Mouse (Mus musculus): Measurements from ENCODE around the gene 1700056E22Rik. TPM values are rescaled to one million over a fixed set of nuclear protein-coding genes. Genes with fewer than 3 reads are reported as not detected.

1700056E22Rik gene
- polyA plus RNA-seq, 1 experiment from 2014 or later: 1.8 TPM

DNA sequence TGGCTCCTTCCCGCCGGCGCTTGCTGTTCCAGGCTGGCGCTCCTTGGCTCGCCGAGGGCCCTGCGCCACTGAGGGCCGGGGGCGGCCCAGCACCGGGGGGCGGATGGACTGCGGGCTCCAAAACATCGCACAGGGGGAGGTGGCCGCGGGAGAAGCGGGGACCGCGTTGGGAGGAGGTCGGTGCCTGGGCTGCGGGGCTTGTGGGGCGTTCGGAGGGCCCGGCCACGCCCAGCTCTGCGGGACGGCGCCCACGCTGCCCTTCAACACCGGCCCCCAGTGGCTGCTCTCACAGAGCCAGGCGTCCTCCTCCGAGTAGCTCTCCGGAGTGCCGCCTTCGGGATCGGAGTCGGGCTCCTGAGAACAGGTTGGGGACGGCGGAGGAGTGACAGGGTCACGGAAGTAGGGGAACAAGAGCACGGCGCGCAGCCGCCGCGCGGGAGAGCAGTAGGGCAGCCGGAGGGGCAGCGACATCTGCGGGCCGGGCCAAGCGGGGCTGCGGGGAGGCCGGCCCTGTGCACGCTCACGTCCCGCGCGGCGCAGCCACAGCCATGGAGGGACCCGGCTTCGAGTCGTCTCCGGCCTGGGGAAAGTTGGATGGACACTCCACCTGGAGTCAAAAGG lies 601 bp downstream of the 1700056E22Rik start:
- H3K4me2 ChIP-seq (replicated peaks): peak overlapping the region; percentile 90
- H3K9me3 ChIP-seq: no peaks in the 10 kb centered on the region
- H3K4me1 ChIP-seq: peaks cover 20% of the 10 kb centered on the region
- under 1% methylated on average over 63 of the region's 63 CpGs for WGBS
- 0 out of 2 replicates have a peak, but pooled peaks cover 5% of the 10 kb centered on the region for H3K27me3 ChIP-seq
- H3K9ac ChIP-seq: peak overlapping the region; percentile 91
- H3K27ac ChIP-seq: peak overlapping the region; percentile 95
- peaks cover 13% of the 10 kb centered on the region for H3K36me3 ChIP-seq
- peak overlapping the region; percentile 71 for H3K4me3 ChIP-seq
- ATAC-seq (ENCODE audit: low FRiP score, low read depth): peak; percentile 73

DNA sequence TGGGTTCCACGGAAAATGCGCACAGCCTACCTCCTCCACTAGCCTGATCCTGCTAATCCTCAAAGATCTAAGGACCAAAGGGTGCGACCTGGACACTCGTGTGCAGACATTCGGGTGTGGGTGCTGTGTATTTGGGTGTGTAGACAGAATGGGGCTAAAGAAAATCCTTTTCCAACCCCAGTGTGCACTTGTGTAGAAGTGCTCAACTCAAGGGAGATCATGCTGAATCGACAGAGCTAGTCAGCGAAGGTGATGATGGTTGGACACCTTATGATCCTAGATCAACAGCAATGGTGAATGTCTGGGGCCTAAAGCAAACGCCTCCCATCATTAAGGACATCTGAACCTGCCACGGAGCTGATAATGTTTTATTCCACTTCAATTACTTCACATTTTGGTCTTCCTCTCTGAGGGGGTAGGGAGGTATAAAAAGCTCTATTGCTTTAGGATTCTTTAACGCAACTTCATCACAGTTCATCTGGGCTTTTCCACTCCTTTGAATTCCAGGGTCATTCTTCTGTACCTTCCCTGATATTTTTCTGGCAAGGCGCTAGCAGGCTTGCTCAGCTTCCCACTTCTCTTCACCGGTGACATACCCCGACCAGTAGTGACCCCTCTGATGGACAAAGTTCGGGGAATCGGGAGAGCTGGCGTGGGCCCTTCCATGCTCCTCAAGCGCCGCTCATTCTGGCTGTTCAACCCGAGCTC lies 1.3 kb downstream of the 1700056E22Rik start:
- H3K4me2 ChIP-seq (replicated peaks): peak overlapping the region; percentile 90
- WGBS: 21% methylated on average over 19 of the region's 19 CpGs
- H3K27ac ChIP-seq: peak overlapping the region; percentile 95
- peaks cover 20% of the 10 kb centered on the region for H3K4me1 ChIP-seq
- peak overlapping the region; percentile 71 for H3K4me3 ChIP-seq
- ATAC-seq (ENCODE audit: low FRiP score, low read depth): no peak
- H3K9me3 ChIP-seq: no peaks in the 10 kb centered on the region
- H3K36me3 ChIP-seq: peaks cover 9% of the 10 kb centered on the region
- 0 out of 2 replicates have a peak, but pooled peaks cover 5% of the 10 kb centered on the region for H3K27me3 ChIP-seq
- peak overlapping the region; percentile 91 for H3K9ac ChIP-seq

DNA sequence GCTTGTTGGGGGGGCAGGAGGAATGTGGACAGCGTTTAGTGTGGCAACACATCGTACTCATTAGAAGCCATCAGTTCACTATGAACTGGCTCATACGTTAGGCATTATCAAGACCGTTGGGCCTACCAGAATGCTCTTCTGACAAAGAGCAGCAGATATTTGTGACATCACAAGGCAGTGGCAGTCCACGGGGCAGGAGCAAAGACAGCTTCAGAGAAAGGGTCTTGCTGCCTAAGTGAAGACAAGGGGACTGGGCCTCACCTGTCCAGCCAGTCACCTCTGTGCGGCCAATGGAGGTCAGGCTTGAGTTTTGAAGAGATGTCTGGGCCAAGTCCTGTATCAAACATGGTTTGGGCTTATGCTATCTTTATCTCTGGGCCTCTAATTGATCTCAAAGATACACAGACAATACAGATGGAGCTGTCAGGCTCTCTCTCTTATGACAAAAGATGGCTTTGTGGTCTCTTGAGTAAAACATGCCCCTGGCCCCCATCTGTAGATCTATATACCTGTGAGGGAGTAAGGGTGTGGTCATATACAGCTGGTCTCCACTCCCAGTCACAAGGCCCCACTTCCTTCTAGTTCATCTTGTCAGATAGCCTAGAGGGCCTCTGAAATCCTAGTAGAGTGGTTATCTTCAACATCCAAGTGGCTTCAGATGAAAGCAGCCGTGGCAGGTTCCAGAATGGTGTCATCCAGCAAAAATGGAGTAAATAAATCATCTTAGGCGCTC lies 3.9 kb downstream of the 1700056E22Rik start:
- Histone ChIP-seq H3K27ac (no peak overlapping the region), H3K4me2 (replicated peaks) (no peak overlapping the region), H3K9me3 (no peaks in the 10 kb centered on the region), H3K4me1 (peaks cover 7% of the 10 kb centered on the region; the same call in 1 of the 2 replicates), H3K27me3 (0 out of 2 replicates have a peak, but pooled peaks cover 5% of the 10 kb centered on the region), H3K36me3 (no peaks in the 10 kb centered on the region), H3K9ac (no peak overlapping the region), H3K4me3 (no peak overlapping the region)
- WGBS: 91% methylated on average over 8 of the region's 8 CpGs
- no peak for ATAC-seq (ENCODE audit: low FRiP score, low read depth)

DNA sequence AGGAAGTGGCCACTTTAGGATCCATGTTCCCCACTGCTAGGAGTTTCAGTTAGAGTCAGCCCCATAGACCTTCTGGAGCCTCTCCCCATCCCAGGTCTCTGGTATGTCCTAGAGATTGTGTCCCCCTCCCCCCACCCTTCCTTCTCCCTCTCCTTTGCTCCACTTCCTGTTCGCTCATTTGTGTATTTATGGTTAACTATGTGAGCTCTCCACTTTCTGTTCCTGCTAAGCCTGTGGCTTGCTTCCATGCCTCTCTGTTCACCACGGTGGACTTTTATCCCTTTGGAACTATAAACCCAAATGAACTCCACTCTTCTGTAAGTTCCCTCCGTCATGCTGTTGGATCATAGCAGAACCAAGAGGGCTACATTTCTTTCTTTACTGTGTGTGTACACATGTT lies 7.1 kb downstream of the 1700056E22Rik start:
- no peak overlapping the region for H3K4me3 ChIP-seq
- 76% methylated on average over 3 of the region's 3 CpGs for WGBS

DNA sequence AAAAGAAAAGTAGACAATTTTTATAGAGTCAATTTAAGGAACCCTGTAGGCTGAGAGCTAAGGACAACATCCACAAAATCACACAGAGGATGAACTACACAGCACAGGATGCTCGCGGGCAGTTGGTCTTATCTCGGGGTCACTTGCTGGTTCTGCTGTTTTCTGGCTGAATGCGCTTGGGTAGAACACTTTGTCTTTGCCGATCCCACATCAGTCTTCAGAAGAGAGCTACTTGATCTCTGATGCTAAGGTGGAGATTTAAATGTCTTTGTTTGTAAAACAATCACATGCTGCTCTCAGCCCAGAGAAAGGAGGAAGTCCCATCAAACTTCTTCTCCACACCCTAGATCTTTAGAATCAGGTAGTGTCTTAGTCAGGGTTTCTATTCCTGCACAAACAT lies 9.0 kb downstream of the 1700056E22Rik start:
- no peak overlapping the region for H3K4me2 ChIP-seq (replicated peaks)
- H3K27me3 ChIP-seq: no peaks in the 10 kb centered on the region
- no peak for ATAC-seq (ENCODE audit: low FRiP score, low read depth)
- H3K27ac ChIP-seq: no peak overlapping the region
- WGBS: 89% methylated on average over 5 of the region's 5 CpGs
- H3K9ac ChIP-seq: no peak overlapping the region
- no peak overlapping the region for H3K4me3 ChIP-seq
- no peaks in the 10 kb centered on the region for H3K9me3 ChIP-seq
- no peaks in the 10 kb centered on the region for H3K4me1 ChIP-seq
- H3K36me3 ChIP-seq: no peaks in the 10 kb centered on the region

More for the DNA sequence above, 7.1 kb downstream of the 1700056E22Rik start:
- ATAC-seq (ENCODE audit: low FRiP score, low read depth): no peak
- Histone ChIP-seq H3K9me3 (no peaks in the 10 kb centered on the region), H3K9ac (no peak overlapping the region), H3K27me3 (0 out of 2 replicates have a peak, but pooled peaks cover 5% of the 10 kb centered on the region), H3K27ac (no peak overlapping the region), H3K4me1 (no peaks in the 10 kb centered on the region), H3K4me2 (replicated peaks) (no peak overlapping the region), H3K36me3 (no peaks in the 10 kb centered on the region)

DNA sequence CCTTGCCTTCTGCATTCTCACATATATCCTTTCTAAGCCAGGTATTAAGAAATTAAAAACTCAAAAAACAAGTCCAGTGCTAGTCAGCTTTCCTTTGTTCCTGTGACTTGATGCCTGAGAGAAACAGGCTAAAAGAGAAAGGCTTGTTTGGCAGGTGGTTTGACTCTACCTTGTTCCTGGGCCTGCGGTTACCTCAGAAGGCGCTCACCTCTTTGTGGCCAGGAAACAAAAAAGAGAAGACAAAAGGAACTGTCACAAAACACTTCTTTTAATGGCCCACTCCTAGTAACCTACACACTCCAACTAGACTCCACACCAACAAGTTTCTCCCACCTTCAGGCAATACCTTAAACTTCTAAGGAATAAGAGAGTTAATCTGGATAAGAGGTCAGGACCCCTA lies 9.5 kb downstream of the 1700056E22Rik start:
- Histone ChIP-seq H3K4me3 (no peak overlapping the region), H3K36me3 (no peaks in the 10 kb centered on the region), H3K27ac (no peak overlapping the region), H3K4me2 (replicated peaks) (no peak overlapping the region), H3K27me3 (no peaks in the 10 kb centered on the region), H3K9ac (no peak overlapping the region), H3K4me1 (no peaks in the 10 kb centered on the region), H3K9me3 (no peaks in the 10 kb centered on the region)
- no peak for ATAC-seq (ENCODE audit: low FRiP score, low read depth)
- WGBS: 96% methylated on average over 2 of the region's 2 CpGs

DNA sequence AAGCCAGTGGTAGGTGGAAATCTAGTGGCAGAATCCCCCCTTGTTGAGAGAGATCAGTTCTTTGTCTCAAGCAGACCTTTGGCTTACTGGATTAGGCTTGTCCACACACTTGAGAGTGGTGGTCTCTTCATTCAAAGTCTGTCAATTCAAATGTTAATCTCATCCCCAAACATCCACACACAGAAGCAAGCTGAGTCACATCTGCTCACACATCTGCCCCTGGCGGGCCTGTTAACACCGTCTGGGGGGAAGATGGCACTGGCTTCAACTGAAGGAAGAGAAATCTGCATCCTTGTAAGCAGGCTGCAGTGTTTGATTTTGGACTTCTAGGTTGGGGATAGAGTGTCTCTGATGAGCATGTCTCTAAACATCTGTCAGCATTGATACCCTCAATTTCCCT lies 10.1 kb downstream of the 1700056E22Rik start:
- no peaks in the 10 kb centered on the region for H3K27me3 ChIP-seq
- no peak overlapping the region for H3K4me3 ChIP-seq
- no peak overlapping the region for H3K4me2 ChIP-seq (replicated peaks)
- H3K9ac ChIP-seq: no peak overlapping the region
- ATAC-seq (ENCODE audit: low FRiP score, low read depth): no peak
- no peaks in the 10 kb centered on the region for H3K4me1 ChIP-seq
- H3K9me3 ChIP-seq: no peaks in the 10 kb centered on the region
- 52% methylated on average over 2 of the region's 2 CpGs for WGBS
- H3K27ac ChIP-seq: no peak overlapping the region
- H3K36me3 ChIP-seq: no peaks in the 10 kb centered on the region

DNA sequence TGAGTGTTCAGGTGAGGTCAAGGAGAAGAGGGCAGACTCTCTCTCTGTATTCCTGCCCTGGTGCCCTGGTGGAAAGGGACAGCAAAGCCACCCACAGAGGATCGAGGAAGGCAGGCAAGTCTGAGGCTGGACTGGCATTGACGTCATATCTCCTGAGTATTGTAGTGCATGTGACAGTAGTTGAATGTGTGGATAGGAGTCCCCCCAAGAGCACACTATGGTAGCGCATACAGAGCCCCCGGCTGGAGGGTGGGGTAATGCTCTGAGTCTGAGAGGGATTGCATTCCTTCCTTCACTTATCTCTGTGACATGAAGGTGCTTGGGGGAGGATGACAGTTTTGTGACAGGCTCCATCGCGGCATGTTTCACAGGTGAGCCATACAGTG lies 14.4 kb downstream of the 1700056E22Rik start:
- WGBS: 39% methylated on average over 6 of the region's 6 CpGs
- H3K9me3 ChIP-seq: no peaks in the 10 kb centered on the region
- no peaks in the 10 kb centered on the region for H3K36me3 ChIP-seq
- no peaks in the 10 kb centered on the region for H3K27me3 ChIP-seq
- no peak overlapping the region for H3K4me3 ChIP-seq
- no peak overlapping the region for H3K9ac ChIP-seq
- H3K4me1 ChIP-seq: no peaks in the 10 kb centered on the region
- no peak overlapping the region for H3K27ac ChIP-seq
- ATAC-seq (ENCODE audit: low FRiP score, low read depth): no peak
- H3K4me2 ChIP-seq (replicated peaks): no peak overlapping the region

DNA sequence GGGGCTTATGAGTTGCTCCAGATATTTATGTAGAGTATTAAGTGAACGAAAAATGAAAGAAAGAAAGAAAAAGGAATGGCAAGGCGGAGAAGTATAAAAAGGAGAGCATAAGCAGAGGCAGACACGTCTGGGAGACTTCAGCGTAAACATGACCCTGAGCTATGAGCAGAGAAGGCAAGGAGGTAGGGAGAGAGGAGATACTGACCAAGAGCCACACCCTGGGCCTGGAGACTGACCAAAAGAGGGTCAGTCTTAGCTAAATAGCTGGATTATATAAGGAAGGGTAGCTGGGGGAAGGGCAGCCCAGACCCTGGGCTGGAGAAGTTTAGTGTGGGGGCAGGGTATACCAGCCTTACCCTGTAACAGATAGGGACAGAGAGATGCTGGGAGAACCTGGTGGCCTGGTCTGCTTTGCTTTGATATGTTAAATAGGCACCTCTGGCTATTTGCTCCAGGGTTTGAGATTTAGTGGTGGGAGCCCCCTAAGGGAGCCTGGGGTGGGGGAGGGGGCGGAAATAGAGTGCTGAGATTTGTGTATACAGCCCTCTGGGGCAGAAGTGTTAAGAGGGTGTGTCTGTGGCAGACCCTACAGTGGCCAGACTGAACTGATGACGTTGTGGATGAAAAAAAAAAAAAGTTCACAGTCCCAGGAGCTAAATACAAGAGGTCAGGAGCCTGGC lies 14.9 kb downstream of the 1700056E22Rik start:
- no peak for ATAC-seq (ENCODE audit: low FRiP score, low read depth)
- H3K4me1 ChIP-seq: no peaks in the 10 kb centered on the region
- H3K27ac ChIP-seq: no peak overlapping the region
- H3K4me3 ChIP-seq: no peak overlapping the region
- H3K27me3 ChIP-seq: no peaks in the 10 kb centered on the region
- no peaks in the 10 kb centered on the region for H3K9me3 ChIP-seq
- H3K4me2 ChIP-seq (replicated peaks): no peak overlapping the region
- no peaks in the 10 kb centered on the region for H3K36me3 ChIP-seq
- 50% methylated on average over 6 of the region's 6 CpGs for WGBS
- no peak overlapping the region for H3K9ac ChIP-seq

DNA sequence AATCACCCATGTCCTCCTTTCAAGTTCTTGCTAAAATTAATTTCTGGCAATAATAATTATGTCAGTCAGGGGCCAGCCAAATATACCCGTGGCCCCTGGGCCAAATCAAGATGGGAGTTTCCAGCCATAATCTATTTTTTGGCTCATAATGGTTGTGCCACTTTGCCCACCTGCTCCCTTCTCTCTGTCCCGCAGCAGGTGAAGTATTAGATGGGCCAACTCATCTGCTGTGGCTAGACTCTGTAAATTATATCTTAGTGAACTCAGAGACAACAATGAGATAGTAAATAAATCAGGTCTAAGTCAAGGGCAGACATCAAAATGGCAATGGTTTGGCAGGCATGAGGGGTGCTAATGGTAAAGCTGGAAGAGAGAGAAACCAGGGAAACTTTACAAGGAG lies 16.5 kb downstream of the 1700056E22Rik start:
- no peaks in the 10 kb centered on the region for H3K27me3 ChIP-seq
- no peak for ATAC-seq (ENCODE audit: low FRiP score, low read depth)

DNA sequence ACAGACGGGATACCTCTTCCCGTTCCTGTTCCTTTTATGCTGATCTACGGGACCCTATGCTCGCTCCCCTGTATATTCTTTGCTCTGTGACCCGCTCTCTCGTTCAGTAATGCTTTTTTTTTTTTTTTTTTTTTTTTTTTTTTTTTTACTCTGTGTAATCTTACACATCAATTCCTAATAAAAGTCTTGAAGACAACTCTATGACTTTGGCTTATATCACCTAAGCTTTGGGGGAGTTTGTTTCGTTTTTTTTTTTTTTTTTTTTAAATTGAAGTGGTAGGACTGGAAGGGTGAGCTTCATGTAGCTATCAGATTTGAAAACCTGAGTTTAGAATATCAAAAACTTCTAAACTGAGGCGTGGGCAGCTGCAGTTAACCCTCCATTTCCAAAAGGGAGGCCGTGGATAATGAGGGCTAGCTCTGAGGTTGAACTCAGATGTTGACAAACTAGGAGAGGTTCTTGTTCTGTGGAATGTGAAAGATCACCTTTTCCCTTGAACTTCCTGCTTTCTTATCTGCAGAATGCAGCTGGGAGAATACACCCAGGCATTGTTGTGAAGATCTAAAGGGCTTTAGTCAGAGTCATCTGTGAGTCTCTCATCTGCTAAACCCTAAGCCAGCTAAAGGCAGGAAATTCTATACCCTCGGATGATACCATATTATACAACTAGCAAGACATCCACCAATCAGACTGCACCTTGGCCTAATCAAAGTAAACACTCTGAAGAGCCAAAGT lies 17.9 kb downstream of the 1700056E22Rik start:
- no peaks in the 10 kb centered on the region for H3K27me3 ChIP-seq
- H3K27ac ChIP-seq: no peak overlapping the region
- H3K9me3 ChIP-seq: no peaks in the 10 kb centered on the region
- H3K4me3 ChIP-seq: no peak overlapping the region
- 76% methylated on average over 10 of the region's 10 CpGs for WGBS
- no peaks in the 10 kb centered on the region for H3K36me3 ChIP-seq
- no peak overlapping the region for H3K9ac ChIP-seq
- no peak overlapping the region for H3K4me2 ChIP-seq (replicated peaks)
- no peak for ATAC-seq (ENCODE audit: low FRiP score, low read depth)
- H3K4me1 ChIP-seq: no peaks in the 10 kb centered on the region

More for the DNA sequence above, 16.5 kb downstream of the 1700056E22Rik start:
- Histone ChIP-seq H3K9me3 (no peaks in the 10 kb centered on the region), H3K4me2 (replicated peaks) (no peak overlapping the region), H3K27ac (no peak overlapping the region), H3K9ac (no peak overlapping the region), H3K36me3 (no peaks in the 10 kb centered on the region), H3K4me3 (no peak overlapping the region), H3K4me1 (no peaks in the 10 kb centered on the region)
- WGBS: 86% methylated on average over 2 of the region's 2 CpGs
